Mouse (Mus musculus) cerebral cortex, adult 2 months (tissue): ENCODE results near the gene Olfr1174-ps.

Source experiments
- WGBS: fragments of 180-500 bp; shearing (Covaris S2); methylation state at CpG from one replicate; pipeline ENCODE4 v1.1.7; 2018; 5-methylcytosine and 5-hydroxymethylcytosine counted together

Gene Olfr1174-ps

GRCm38 (mm10) chr2:88315035-88315434 is at the start of gene Olfr1174-ps:
Olfr1174-ps (minus strand) TSS chr2:88315135.
- 93% methylated on average over 4 of the region's 4 CpGs for WGBS

GRCm38 (mm10) chr2:88356304-88356703 is 41.4 kb upstream of the Olfr1174-ps start:
- 2% methylated on average over 2 of the region's 2 CpGs for WGBS

GRCm38 (mm10) chr2:88346392-88346791 is 31.5 kb upstream of the Olfr1174-ps start, which contains the start of gene Olfr1177-ps:
Olfr1177-ps (minus strand) TSS chr2:88346492.
- 73% methylated on average over 1 of the region's 1 CpGs for WGBS

GRCm38 (mm10) chr2:88336421-88336820 is 21.5 kb upstream of the Olfr1174-ps start, which contains the start of gene Olfr1176:
Olfr1176 (plus strand) TSS chr2:88336721.
- WGBS = 68% methylated on average over 1 of the region's 1 CpGs

GRCm38 (mm10) chr2:88327115-88327514 is 12.2 kb upstream of the Olfr1174-ps start, which contains the start of gene Olfr1175-ps:
Olfr1175-ps (minus strand) TSS chr2:88327215.
- WGBS = 87% methylated on average over 2 of the region's 2 CpGs

GRCm38 (mm10) chr2:88279775-88280174 is 35.2 kb downstream of the Olfr1174-ps start, which contains the start of gene Olfr1173:
Olfr1173 (minus strand) TSS chr2:88279875.

